Comparison of ENCODE assay signal across 10 mouse cellular contexts in the genomic region with DNA sequence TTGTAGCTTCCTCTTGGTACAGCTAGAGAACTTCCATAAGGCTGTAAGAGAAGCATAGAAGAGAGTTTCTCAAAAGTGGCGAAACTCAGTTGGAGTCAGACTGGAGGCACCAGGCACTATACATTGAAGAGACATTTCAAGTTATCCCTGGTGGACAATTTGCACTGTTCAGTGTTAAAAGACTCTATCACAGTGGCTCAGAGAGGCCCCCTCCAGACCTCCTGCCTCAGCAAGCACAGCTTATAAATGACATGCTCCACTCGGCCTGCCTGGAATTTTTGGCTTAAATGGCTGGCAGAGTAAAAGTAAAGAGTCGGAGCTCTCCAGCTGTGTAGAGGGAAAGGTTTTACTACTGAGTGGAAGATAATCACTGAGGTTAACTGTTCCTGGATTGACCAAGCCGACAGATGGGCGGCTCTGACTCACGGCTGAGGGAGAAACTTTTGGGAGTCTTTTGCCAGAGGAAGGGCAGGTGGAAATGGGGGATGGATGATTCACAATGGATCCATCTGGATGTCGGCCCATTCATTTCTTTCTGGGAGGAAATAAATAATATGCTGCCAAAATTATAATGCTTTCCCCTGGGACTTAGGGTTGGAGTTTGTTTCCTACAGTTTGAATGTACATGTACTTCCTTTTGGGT.
A peak's percentile ranks its signal among the peaks of the same experiment; 100 is the strongest.
DNase-seq lines count a peak whose midpoint lies in the region; ATAC-seq and TF ChIP-seq lines count a peak whose summit lies in the region.
"Had no signal": no experiment of that assay in that cellular context is flagged by ENCODE, and none has a peak within 500 bp of the region (broad histone marks: within the 10 kb centered on the region; RNA-seq: fewer than 3 reads in every experiment).

No protein-coding gene starts in this region.

- H3K9me3 ChIP-seq in midbrain, embryonic 13.5 days = no peaks in the 10 kb centered on the region
- H3K9me3 ChIP-seq: hindbrain, embryonic 15.5 days had no signal

- H3K9ac ChIP-seq in midbrain, embryonic 13.5 days (replicated peaks) = no peak overlapping the region
- H3K9ac ChIP-seq: hindbrain, embryonic 15.5 days; lung, embryonic 14.5 days had no signal

- no peaks in the 10 kb centered on the region for H3K36me3 ChIP-seq in midbrain, embryonic 13.5 days
- H3K36me3 ChIP-seq: hindbrain, embryonic 15.5 days had no signal

- H3K27me3 ChIP-seq in midbrain, embryonic 13.5 days = no peaks in the 10 kb centered on the region
- H3K27me3 ChIP-seq: CH12.LX; hindbrain, embryonic 15.5 days had no signal

- DNase-seq in heart, postnatal 10 days = peak; percentile 21 to 29
- no peak for DNase-seq in heart, postnatal 25 days (ENCODE audit: low spot score)
- peak; percentile 65 for DNase-seq in Muller cell, postnatal 12 days (ENCODE audit: inconsistent ontology term)
- peak; percentile 14 to 39 for DNase-seq in cerebellum, postnatal 14 days
- peak; percentile 52 for DNase-seq in layer of hippocampus, adult 9-11 months
- DNase-seq in lung, adult 2 months = no peak
- DNase-seq: lung, embryonic 14.5 days had no signal

- no peak for TF ChIP-seq CTCF in lung, adult 2 months (IDR thresholded peaks at IDR 0.05; ENCODE audit: insufficient read depth, low read length)

- ATAC-seq in midbrain, embryonic 13.5 days = no peak

- intact Hi-C loops in heart, postnatal 10 days (cut with DNase I) = no loop called here
- intact Hi-C loops in heart, postnatal 25 days (cut with DNase I) = no loop called here

- H3K4me3 ChIP-seq in lung, adult 2 months (replicated peaks; ENCODE audit: extremely low read depth, low read depth, low read length) = no peak overlapping the region
- H3K4me3 ChIP-seq in midbrain, embryonic 13.5 days (replicated peaks) = no peak overlapping the region
- H3K4me3 ChIP-seq: hindbrain, embryonic 15.5 days had no signal

- H3K4me1 ChIP-seq in lung, adult 2 months (ENCODE audit: control insufficient read depth, insufficient read depth, low read length) = no peaks in the 10 kb centered on the region
- no peaks in the 10 kb centered on the region for H3K4me1 ChIP-seq in midbrain, embryonic 13.5 days (replicated peaks)
- H3K4me1 ChIP-seq: hindbrain, embryonic 15.5 days had no signal

- 53% methylated on average over 7 of the region's 7 CpGs for WGBS in lung, adult 2 months
- 47% methylated on average over 7 of the region's 7 CpGs for WGBS in midbrain, embryonic 13.5 days

- H3K27ac ChIP-seq in midbrain, embryonic 13.5 days = no peak overlapping the region
- H3K27ac ChIP-seq: hindbrain, embryonic 15.5 days had no signal

- H3K4me2 ChIP-seq in midbrain, embryonic 13.5 days (replicated peaks) = no peak overlapping the region
- H3K4me2 ChIP-seq: hindbrain, embryonic 15.5 days; lung, embryonic 14.5 days had no signal

- TF ChIP-seq POLR2A in lung, adult 2 months (IDR thresholded peaks at IDR 0.05; ENCODE audit: borderline replicate concordance, extremely low read depth, low read depth, low read length) = no peak

Comparison
In these comparisons a context has a peak if more than half of its experiments do, and no peak if none do; other contexts are left out.
1. DNase-seq: peak in heart, postnatal 10 days (2 of 2), Muller cell, postnatal 12 days (single experiment), cerebellum, postnatal 14 days (2 of 2) and layer of hippocampus, adult 9-11 months (single experiment); none in heart, postnatal 25 days (single experiment) and lung, adult 2 months (single experiment).